Mouse (Mus musculus): ENCODE measurements around the gene Avpi1.

DNA sequence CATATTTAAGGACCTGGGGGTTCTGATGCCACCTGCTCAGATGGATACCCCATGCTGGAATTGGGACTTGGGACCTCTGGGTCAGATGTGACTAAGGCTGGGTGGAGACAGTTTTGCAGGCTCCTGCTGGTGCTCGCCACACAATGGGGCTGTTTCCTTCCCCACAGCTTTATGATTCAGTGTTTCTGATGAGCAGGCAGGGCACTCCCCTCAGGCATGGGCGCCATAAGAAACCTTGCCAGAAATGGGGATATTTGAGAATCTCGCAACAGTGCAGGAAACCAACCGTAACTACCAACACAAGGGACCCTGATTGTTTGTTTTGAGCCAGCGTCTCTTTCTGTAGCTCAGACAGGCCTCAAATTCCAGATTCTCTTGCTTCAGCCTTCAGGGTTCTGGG, 2.2 kb upstream of the Avpi1 start:
- TF ChIP-seq CTCF (IDR thresholded peaks at IDR 0.05; ENCODE audit: control insufficient read depth, insufficient read depth, insufficient read length) (no peak), MYOD1 (IDR thresholded peaks at IDR 0.05; ENCODE audit: control insufficient read depth, insufficient read length, low read depth) (no peak), USF1 (IDR thresholded peaks at IDR 0.05; ENCODE audit: low read depth) (no peak), FOSL1 (IDR thresholded peaks at IDR 0.05; ENCODE audit: insufficient read depth, low read length, poor library complexity, severe bottlenecking) (no peak), CEBPB (IDR thresholded peaks at IDR 0.05; ENCODE audit: low read depth) (no peak), MAX (IDR thresholded peaks at IDR 0.05) (peak; percentile 39), MYOG (IDR thresholded peaks at IDR 0.05; ENCODE audit: control insufficient read depth, extremely low read depth, insufficient read length) (no peak)

Data from C2C12 (cell line).